Mouse (Mus musculus): ENCODE data around the gene Hist4h4. TPM values are rescaled to one million over a fixed set of nuclear protein-coding genes. Genes with fewer than 3 reads are reported as not detected.

Hist4h4 gene
- total RNA-seq, 2 experiments from 2014 or later = 11.8 to 13.2 TPM

GRCm38 (mm10) chr6:136789391-136789971 lies 14.7 kb downstream of the Hist4h4 start:
- DNase-seq (ENCODE audit: low spot score in 2 of 2) = no peak

GRCm38 (mm10) chr6:136782761-136783160 lies 21.5 kb downstream of the Hist4h4 start:
- DNase-seq (ENCODE audit: low spot score in 2 of 2) = peak; percentile 21 to 54

DNA sequence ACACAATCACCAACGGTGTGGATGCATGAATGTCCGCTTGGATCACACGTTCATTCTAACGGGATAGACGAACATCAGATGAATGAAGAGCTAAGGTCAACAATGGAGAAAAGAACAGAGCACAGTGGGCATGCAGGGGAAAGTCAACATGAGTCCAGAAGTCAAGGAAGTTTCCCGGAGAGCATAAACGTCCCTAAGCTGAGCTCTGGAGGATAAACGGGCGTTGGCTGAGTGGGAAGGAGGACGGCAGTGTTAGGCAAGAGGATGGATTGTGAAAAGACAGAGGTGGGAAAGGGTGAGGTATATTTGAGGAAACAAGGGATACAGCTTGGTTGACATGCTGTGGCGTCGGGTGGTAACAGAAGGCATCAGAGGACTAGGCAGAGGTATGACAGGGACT lies 22.1 kb downstream of the Hist4h4 start:
- no peak for DNase-seq (ENCODE audit: low spot score in 2 of 2)

DNA sequence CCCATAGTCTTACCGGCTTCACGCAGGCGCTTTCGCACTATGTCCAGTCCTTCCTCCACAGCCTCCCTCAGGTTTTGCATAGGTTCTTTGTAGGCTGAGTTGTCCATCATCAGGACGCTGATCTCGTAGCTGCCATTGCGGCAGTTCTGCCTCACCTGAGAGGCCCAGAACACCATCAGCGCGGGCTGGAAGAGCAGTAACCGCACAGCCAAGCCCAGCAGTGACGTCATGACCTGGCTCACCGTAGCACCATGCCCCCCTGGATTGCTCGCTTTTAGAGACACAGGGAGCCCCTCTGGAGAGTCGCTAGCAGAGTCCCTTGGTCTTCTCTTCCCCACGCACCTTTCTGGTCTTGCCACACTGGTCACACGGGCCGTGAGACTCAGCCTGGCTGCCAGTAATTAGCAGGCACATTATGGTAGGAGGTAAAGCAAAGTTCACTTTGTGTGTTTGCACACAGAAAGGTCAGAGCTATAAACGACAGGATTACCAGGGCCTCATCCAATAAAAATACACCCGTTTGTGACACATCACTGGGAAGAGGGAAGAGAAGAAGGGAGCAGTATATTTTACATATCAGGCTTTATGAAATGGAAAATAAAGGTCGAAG lies 22.7 kb downstream of the Hist4h4 start, which contains the start of gene Gucy2c:
TSS of gene Gucy2c (minus strand) at position 389 of the 610 bp plus-strand sequence.
- no peak for DNase-seq (ENCODE audit: low spot score in 2 of 2)

DNA sequence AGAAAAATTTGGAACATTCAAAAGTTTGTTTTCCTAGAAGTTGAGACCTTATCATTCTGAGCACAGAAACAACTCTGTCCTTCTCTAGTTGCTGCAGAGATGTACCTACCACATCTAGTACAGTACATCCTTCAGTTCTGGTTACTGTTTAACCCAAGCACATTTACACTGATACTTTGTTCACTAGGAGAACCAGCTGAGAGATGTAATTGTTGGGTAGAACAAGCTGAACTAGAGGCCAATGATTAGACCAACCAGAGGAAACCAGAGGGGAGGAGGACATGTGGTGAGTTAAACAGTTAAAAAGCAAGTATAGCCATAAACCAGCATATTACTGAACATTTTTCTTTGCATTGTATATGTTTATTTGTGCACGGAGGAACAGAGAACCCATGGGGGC lies 27.8 kb downstream of the Hist4h4 start:
- DNase-seq (ENCODE audit: low spot score in 2 of 2) = no peak

DNA sequence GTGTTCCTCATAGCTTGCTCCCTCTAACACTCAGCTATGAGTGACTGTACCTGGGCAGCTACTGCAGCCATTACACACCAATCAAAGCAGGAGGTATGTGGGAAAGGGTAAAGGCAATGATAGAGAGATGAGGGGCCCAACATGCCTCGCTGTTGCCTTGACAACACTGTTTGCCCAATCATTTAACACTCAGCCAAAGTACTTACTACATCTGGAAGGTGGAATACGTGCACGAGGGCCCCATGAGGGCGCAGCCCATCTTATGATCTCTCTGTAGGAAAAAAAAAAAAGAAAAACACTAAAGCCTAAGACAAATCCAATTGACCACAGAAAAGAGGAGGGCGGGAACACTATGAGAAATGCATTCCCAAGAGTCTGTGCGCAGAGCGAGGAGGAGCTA lies 34.4 kb downstream of the Hist4h4 start:
- DNase-seq (ENCODE audit: low spot score in 2 of 2) = no peak

DNA sequence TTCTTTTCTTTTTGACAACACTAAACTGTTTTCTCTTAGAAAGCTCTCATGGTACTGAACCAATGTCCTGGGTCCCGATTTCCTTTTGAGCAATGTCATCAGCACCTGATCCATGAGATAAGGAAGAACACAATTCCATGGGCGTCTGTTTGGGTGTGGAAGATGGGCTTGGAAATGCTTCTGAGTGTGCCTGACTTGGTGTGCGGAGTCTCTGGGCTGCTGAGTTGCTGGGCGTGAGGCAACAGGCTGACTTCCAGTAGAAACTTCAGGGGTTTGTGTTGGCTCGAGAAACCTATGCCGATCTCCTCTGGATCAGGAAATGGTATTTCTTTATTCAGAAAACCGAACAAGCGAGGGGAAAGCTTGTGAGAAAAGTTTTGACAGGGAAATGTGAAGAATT lies 35.1 kb downstream of the Hist4h4 start:
- DNase-seq (ENCODE audit: low spot score in 2 of 2) = no peak

DNA sequence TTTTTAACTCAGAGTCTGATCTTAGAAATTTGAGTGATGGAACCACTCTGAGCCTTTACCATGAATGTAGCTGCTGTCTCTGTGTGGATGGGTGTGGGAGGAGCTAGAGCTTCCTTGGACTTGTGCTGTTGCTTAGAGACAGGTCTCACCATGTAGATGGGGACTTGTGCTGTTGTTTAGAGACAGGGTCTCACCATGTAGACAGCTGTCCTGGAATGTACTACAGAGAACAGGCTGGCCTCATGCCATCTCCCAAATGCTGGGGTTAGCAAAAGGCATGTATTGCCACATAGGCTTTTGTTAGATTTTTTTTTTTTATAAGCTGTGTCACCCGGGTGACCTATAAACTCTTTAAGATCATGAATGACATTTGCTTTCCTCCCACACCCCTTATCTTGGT lies 40.3 kb downstream of the Hist4h4 start:
- peak in 1 of 2 experiments; percentile 10 for DNase-seq (ENCODE audit: low spot score in 2 of 2)

Small RNA genes lying within 50 kb of the gene (microRNA-seq; reads per million reads assigned to microRNA genes)
- 0 reads per million in 2 experiments for gene Gm44364

Other genes starting within 250 kb of the Hist4h4 start
- under 1 TPM in 1 of 2 experiments, not detected in 1; 0.30 TPM for gene Plbd1, start 142.5 kb downstream of the Hist4h4 start, total RNA-seq (2021)
- gene Gucy2c, start 22.6 kb downstream of the Hist4h4 start, total RNA-seq (2021) = under 1 TPM; 0.53 to 0.57 TPM
- gene H2afj, start 3.8 kb upstream of the Hist4h4 start, total RNA-seq (2021) = 10 to 100 TPM; 64.1 to 73.0 TPM
- gene BC049715, start 23.2 kb upstream of the Hist4h4 start, total RNA-seq (2021) = 1 to 10 TPM; 2.6 to 3.0 TPM
- 100 to 1,000 TPM; 136 to 141 TPM for gene Wbp11, start 23.8 kb upstream of the Hist4h4 start, total RNA-seq (2021)
- 10 to 100 TPM; 10.4 to 14.0 TPM for gene Smco3, start 31.0 kb upstream of the Hist4h4 start, total RNA-seq (2021)
- gene Art4, start 53.3 kb upstream of the Hist4h4 start, total RNA-seq (2021) = not detected
- 10 to 100 TPM; 24.7 to 29.4 TPM for gene Mgp, start 71.4 kb upstream of the Hist4h4 start, total RNA-seq (2021)
- under 1 TPM; 0.58 to 0.87 TPM for gene Erp27, start 117.8 kb upstream of the Hist4h4 start, total RNA-seq (2021)
- gene Pde6h, start 119.4 kb upstream of the Hist4h4 start, total RNA-seq (2021) = 1 to 10 TPM in 1 of 2 experiments, under 1 TPM in 1; 0.43 to 3.1 TPM
- gene Arhgdib, start 137.5 kb upstream of the Hist4h4 start, total RNA-seq (2021) = 10 to 100 TPM; 10.4 to 11.7 TPM

Data from layer of hippocampus, adult 18-20 months (tissue).